Comparison of ENCODE assay signal across 10 mouse cellular contexts in the genomic region with DNA sequence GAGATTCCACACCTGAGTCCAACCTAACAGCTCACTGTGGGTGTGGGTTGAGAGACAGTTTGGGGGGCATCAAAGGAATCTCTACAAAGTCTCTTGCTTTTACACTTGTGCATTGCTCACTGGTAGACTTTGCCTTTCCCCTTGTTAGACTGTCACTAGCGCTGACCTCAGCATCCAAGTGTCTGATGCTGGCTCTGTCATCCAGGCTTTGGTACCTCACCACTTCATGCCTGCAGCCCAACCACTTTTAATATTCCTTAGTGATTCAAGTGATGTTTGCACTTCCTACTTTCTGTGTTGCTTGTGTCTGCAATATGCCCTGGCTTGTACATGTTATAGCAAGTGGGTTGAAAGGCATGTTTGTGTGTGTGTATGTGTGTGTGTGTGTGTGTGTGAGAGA.
DNase-seq lines count a peak whose midpoint lies in the region; ATAC-seq and TF ChIP-seq lines count a peak whose summit lies in the region.
"Had no signal": no experiment of that assay in that cellular context is flagged by ENCODE, and none has a peak within 500 bp of the region (broad histone marks: within the 10 kb centered on the region; RNA-seq: fewer than 3 reads in every experiment).

No protein-coding gene starts in this region.

- no peak overlapping the region for H3K4me2 ChIP-seq in heart, embryonic 14.5 days (ENCODE audit: low read length)
- no peak overlapping the region for H3K4me2 ChIP-seq in lung, embryonic 16.5 days (ENCODE audit: low read depth, low read length)
- no peak overlapping the region for H3K4me2 ChIP-seq in heart, embryonic 15.5 days
- peak overlapping the region; percentile 60; the same call in 1 of the 2 replicates for H3K4me2 ChIP-seq in stomach, embryonic 15.5 days

- TF ChIP-seq POLR2A in lung, adult 2 months (IDR thresholded peaks at IDR 0.05; ENCODE audit: borderline replicate concordance, extremely low read depth, low read depth, low read length), result no peak

- no peak overlapping the region for H3K9ac ChIP-seq in heart, embryonic 14.5 days (ENCODE audit: low read length)
- no peak overlapping the region for H3K9ac ChIP-seq in lung, embryonic 16.5 days (ENCODE audit: low read length)
- H3K9ac ChIP-seq in heart, embryonic 15.5 days, result no peak overlapping the region
- no peak overlapping the region for H3K9ac ChIP-seq in stomach, embryonic 15.5 days
- H3K9ac ChIP-seq: hindbrain, embryonic 12.5 days had no signal

- no peak overlapping the region for H3K4me3 ChIP-seq in heart, embryonic 14.5 days (ENCODE audit: control insufficient read depth in 1 of 2, insufficient read depth in 1 of 2, low read depth in 1 of 2, low read length in 2 of 2)
- H3K4me3 ChIP-seq in lung, embryonic 16.5 days (ENCODE audit: low read length), result no peak overlapping the region
- no peak overlapping the region for H3K4me3 ChIP-seq in lung, adult 2 months (replicated peaks; ENCODE audit: extremely low read depth, low read depth, low read length)
- H3K4me3 ChIP-seq in heart, embryonic 15.5 days, result no peak overlapping the region
- H3K4me3 ChIP-seq in stomach, embryonic 15.5 days (replicated peaks), result no peak overlapping the region

- H3K27me3 ChIP-seq in heart, embryonic 14.5 days (ENCODE audit: control insufficient read depth, insufficient read depth, low read length), result no peaks in the 10 kb centered on the region
- no peaks in the 10 kb centered on the region for H3K27me3 ChIP-seq in lung, embryonic 16.5 days (ENCODE audit: control insufficient read depth, insufficient read depth, low read depth, low read length)
- no peaks in the 10 kb centered on the region for H3K27me3 ChIP-seq in heart, embryonic 15.5 days
- no peaks in the 10 kb centered on the region for H3K27me3 ChIP-seq in stomach, embryonic 15.5 days (replicated peaks)
- H3K27me3 ChIP-seq: hindbrain, embryonic 12.5 days had no signal

- no peak for ATAC-seq in heart, embryonic 14.5 days (ENCODE audit: insufficient number of reproducible peaks, insufficient read depth, low FRiP score, low read depth)
- ATAC-seq in lung, embryonic 16.5 days (ENCODE audit: low read depth), result peak; percentile 27; the same call in 1 of the 2 replicates
- ATAC-seq in heart, embryonic 15.5 days (replicated peaks; ENCODE audit: insufficient number of reproducible peaks, insufficient read depth, low FRiP score, low read depth), result no peak
- ATAC-seq in stomach, embryonic 15.5 days (ENCODE audit: insufficient read depth, low FRiP score, low read depth), result no peak
- ATAC-seq in granulocyte monocyte progenitor cell, adult 5-6 weeks (replicated peaks; ENCODE audit: poor library complexity, severe bottlenecking), result no peak

- peaks cover 26 to 36% of the 10 kb centered on the region in 2 experiments for H3K4me1 ChIP-seq in heart, embryonic 14.5 days (ENCODE audit: control insufficient read depth in 2 of 2, insufficient read depth in 2 of 2, low read length in 2 of 2)
- H3K4me1 ChIP-seq in lung, embryonic 16.5 days (replicated peaks; ENCODE audit: control insufficient read depth, insufficient read depth, low read length), result peaks cover 36% of the 10 kb centered on the region
- peaks cover 13% of the 10 kb centered on the region for H3K4me1 ChIP-seq in lung, adult 2 months (ENCODE audit: control insufficient read depth, insufficient read depth, low read length)
- peaks cover 35% of the 10 kb centered on the region for H3K4me1 ChIP-seq in heart, embryonic 15.5 days (replicated peaks)
- peaks cover 31% of the 10 kb centered on the region for H3K4me1 ChIP-seq in stomach, embryonic 15.5 days

- H3K9me3 ChIP-seq in heart, embryonic 14.5 days (ENCODE audit: control insufficient read depth, low read length), result no peaks in the 10 kb centered on the region
- H3K9me3 ChIP-seq in lung, embryonic 16.5 days (ENCODE audit: control insufficient read depth, low read length), result no peaks in the 10 kb centered on the region
- H3K9me3 ChIP-seq in heart, embryonic 15.5 days (replicated peaks), result no peaks in the 10 kb centered on the region
- H3K9me3 ChIP-seq in stomach, embryonic 15.5 days, result no peaks in the 10 kb centered on the region
- H3K9me3 ChIP-seq: hindbrain, embryonic 12.5 days had no signal

- 70% methylated on average over 1 of the region's 1 CpGs for WGBS in heart, embryonic 14.5 days
- WGBS in lung, embryonic 16.5 days, result 70% methylated on average over 1 of the region's 1 CpGs
- 55% methylated on average over 1 of the region's 1 CpGs for whole genome bisulfite sequencing in lung, adult 2 months
- 63% methylated on average over 1 of the region's 1 CpGs for WGBS in heart, embryonic 15.5 days
- WGBS in stomach, embryonic 15.5 days, result 80% methylated on average over 1 of the region's 1 CpGs

- H3K36me3 ChIP-seq in heart, embryonic 14.5 days (ENCODE audit: control insufficient read depth, insufficient read depth, low read length), result no peaks in the 10 kb centered on the region
- no peaks in the 10 kb centered on the region for H3K36me3 ChIP-seq in lung, embryonic 16.5 days (ENCODE audit: control insufficient read depth, insufficient read depth, low read length)
- H3K36me3 ChIP-seq in heart, embryonic 15.5 days, result no peaks in the 10 kb centered on the region
- H3K36me3 ChIP-seq in stomach, embryonic 15.5 days, result no peaks in the 10 kb centered on the region
- H3K36me3 ChIP-seq: hindbrain, embryonic 12.5 days had no signal

- no peak for TF ChIP-seq CTCF in lung, adult 2 months (IDR thresholded peaks at IDR 0.05; ENCODE audit: insufficient read depth, low read length)

- DNase-seq in heart, adult 8-10 months (ENCODE audit: low spot score), result no peak
- no peak for DNase-seq in lung, adult 2 months
- no peak for DNase-seq in adrenal gland, postnatal 36 days
- DNase-seq: cerebellum, adult 18-20 months had no signal

- peak overlapping the region; percentile 82 to 90 for H3K27ac ChIP-seq in heart, embryonic 14.5 days (replicated peaks in 1 of 2; ENCODE audit: control insufficient read depth in 1 of 2, insufficient read depth in 1 of 2, low read depth in 2 of 2, low read length in 2 of 2)
- H3K27ac ChIP-seq in lung, embryonic 16.5 days (ENCODE audit: low read length), result peak overlapping the region; percentile 93
- peak overlapping the region; percentile 79 for H3K27ac ChIP-seq in heart, embryonic 15.5 days
- H3K27ac ChIP-seq in stomach, embryonic 15.5 days, result peak overlapping the region; percentile 81
